Mouse (Mus musculus): Measurements from ENCODE around the gene Car2.

DNA sequence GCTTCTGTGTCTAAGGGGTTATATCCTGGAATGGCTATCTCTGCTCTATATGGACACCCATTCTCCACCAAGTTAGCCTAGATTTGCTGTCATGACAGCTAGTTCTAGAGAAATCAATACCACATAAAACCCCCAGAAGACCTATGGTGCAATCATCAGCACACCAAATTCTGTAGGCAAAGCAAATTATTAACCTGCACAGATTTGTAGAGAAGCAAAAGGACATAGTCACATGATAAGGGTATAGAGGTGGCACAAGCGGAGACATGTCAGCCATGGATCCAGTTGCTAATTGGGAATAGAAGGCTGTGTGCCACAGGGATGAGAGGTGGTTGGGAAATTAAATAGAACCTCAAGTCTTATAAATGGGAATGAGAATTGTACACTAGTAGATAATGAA, 47.1 kb upstream of the Car2 start:
- no peak for TF ChIP-seq CTCF (IDR thresholded peaks at IDR 0.05; ENCODE audit: low read depth, low read length)
- no peak for TF ChIP-seq GATA2 (IDR thresholded peaks at IDR 0.05; ENCODE audit: borderline replicate concordance, low read depth, low read length)
